ENCODE assay signal across 9 mouse cellular contexts in the genomic region with DNA sequence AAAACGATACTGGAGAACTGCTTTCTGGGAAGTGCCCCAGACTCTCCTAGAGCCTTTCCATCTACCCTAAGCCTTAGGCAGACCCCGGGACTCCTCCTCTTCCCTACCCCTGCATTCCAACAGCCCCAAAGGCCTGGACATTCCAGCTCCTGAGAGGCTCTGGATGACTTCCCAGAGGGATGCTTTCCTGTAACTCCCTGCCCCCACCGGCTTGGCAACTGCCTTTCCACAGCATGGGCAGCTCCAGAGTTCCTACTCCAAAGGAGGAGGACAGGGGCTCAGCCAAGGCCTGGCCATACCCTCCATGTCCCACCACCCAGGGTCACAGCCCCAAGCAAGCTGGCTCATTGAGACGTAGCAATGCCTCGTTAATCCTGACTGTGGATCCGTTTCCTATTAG. TPM values are rescaled to one million over a fixed set of nuclear protein-coding genes. Genes with fewer than 3 reads are reported as not detected.
A peak's percentile ranks its signal among the peaks of the same experiment; 100 is the strongest.
DNase-seq lines count a peak whose midpoint lies in the region; ATAC-seq and TF ChIP-seq lines count a peak whose summit lies in the region.
"Had no signal": no experiment of that assay in that cellular context is flagged by ENCODE, and none has a peak within 500 bp of the region (broad histone marks: within the 10 kb centered on the region; RNA-seq: fewer than 3 reads in every experiment).

No protein-coding gene starts in this region.

- no peaks in the 10 kb centered on the region for H3K9me3 ChIP-seq in hindbrain, embryonic 13.5 days
- H3K9me3 ChIP-seq in hindbrain, embryonic 11.5 days (ENCODE audit: control insufficient read depth, low read length), result no peaks in the 10 kb centered on the region
- no peaks in the 10 kb centered on the region for H3K9me3 ChIP-seq in heart, embryonic 15.5 days (replicated peaks)

- peaks cover 73% of the 10 kb centered on the region for H3K4me1 ChIP-seq in hindbrain, embryonic 13.5 days (replicated peaks)
- peaks cover 18% of the 10 kb centered on the region for H3K4me1 ChIP-seq in hindbrain, embryonic 11.5 days (replicated peaks; ENCODE audit: control insufficient read depth, insufficient read depth, low read length)
- peaks cover 75% of the 10 kb centered on the region for H3K4me1 ChIP-seq in heart, embryonic 15.5 days (replicated peaks)

- peak overlapping the region; percentile 15 for H3K27ac ChIP-seq in hindbrain, embryonic 13.5 days
- no peak overlapping the region for H3K27ac ChIP-seq in hindbrain, embryonic 11.5 days (ENCODE audit: low read depth, low read length)
- peak overlapping the region; percentile 81 for H3K27ac ChIP-seq in heart, embryonic 15.5 days
- H3K27ac ChIP-seq: liver, embryonic 14.5 days had no signal

- no peak for TF ChIP-seq POLR2A in brain, embryonic 14.5 days (IDR thresholded peaks at IDR 0.05; ENCODE audit: borderline replicate concordance, extremely low read depth, insufficient read depth, insufficient read length, poor library complexity, severe bottlenecking)

- WGBS in hindbrain, embryonic 13.5 days, result 47% methylated on average over 6 of the region's 6 CpGs
- WGBS in hindbrain, embryonic 11.5 days, result 68% methylated on average over 6 of the region's 6 CpGs
- WGBS in heart, embryonic 15.5 days, result 36% methylated on average over 6 of the region's 6 CpGs

- no peak overlapping the region for H3K4me3 ChIP-seq in hindbrain, embryonic 13.5 days
- no peak overlapping the region for H3K4me3 ChIP-seq in hindbrain, embryonic 11.5 days (ENCODE audit: low read depth, low read length)
- no peak overlapping the region for H3K4me3 ChIP-seq in heart, embryonic 15.5 days

- H3K9ac ChIP-seq in hindbrain, embryonic 13.5 days, result no peak overlapping the region
- H3K9ac ChIP-seq in hindbrain, embryonic 11.5 days (ENCODE audit: low read depth, low read length), result no peak overlapping the region
- no peak overlapping the region; the same call in 1 of the 2 replicates for H3K9ac ChIP-seq in heart, embryonic 15.5 days
- H3K9ac ChIP-seq: liver, embryonic 14.5 days had no signal

- no peaks in the 10 kb centered on the region for H3K27me3 ChIP-seq in hindbrain, embryonic 13.5 days
- H3K27me3 ChIP-seq in hindbrain, embryonic 11.5 days (ENCODE audit: control insufficient read depth, insufficient read depth, low read length), result no peaks in the 10 kb centered on the region
- H3K27me3 ChIP-seq in heart, embryonic 15.5 days, result no peaks in the 10 kb centered on the region

- no peak overlapping the region for H3K4me2 ChIP-seq in hindbrain, embryonic 13.5 days
- H3K4me2 ChIP-seq in hindbrain, embryonic 11.5 days (replicated peaks; ENCODE audit: low read depth, low read length), result no peak overlapping the region
- no peak overlapping the region for H3K4me2 ChIP-seq in heart, embryonic 15.5 days

- no peak for ATAC-seq in hindbrain, embryonic 13.5 days (ENCODE audit: low FRiP score)
- no peak for ATAC-seq in hindbrain, embryonic 11.5 days (ENCODE audit: low FRiP score)
- ATAC-seq in heart, embryonic 15.5 days (replicated peaks; ENCODE audit: insufficient number of reproducible peaks, insufficient read depth, low FRiP score, low read depth), result peak; percentile 82

- no peak for TF ChIP-seq CTCF in brain, embryonic 14.5 days (IDR thresholded peaks at IDR 0.05; ENCODE audit: borderline replicate concordance, extremely low read depth, insufficient read depth, insufficient read length)

- no peak for DNase-seq in hindbrain, embryonic 11.5 days (ENCODE audit: low spot score)
- DNase-seq in brain, embryonic 14.5 days (ENCODE audit: low read depth), result peak; percentile 61
- peak; percentile 85 to 88 for DNase-seq in kidney, postnatal 36 days
- no peak for DNase-seq in frontal cortex, postnatal 14 days (ENCODE audit: low spot score in 2 of 2)
- no peak for DNase-seq in embryo, embryonic 9.5 days (ENCODE audit: extremely low spot score)
- DNase-seq in spleen, postnatal 4 days (ENCODE audit: low spot score in 2 of 2), result no peak

- peaks cover 66% of the 10 kb centered on the region for H3K36me3 ChIP-seq in hindbrain, embryonic 13.5 days
- H3K36me3 ChIP-seq in hindbrain, embryonic 11.5 days (ENCODE audit: control insufficient read depth, insufficient read depth, low read length), result peaks cover 11% of the 10 kb centered on the region; the same call in 1 of the 2 replicates
- H3K36me3 ChIP-seq in heart, embryonic 15.5 days, result peaks cover 10% of the 10 kb centered on the region; the same call in 1 of the 2 replicates

RNA-seq across cellular contexts. Expression of gene Ptprf, which starts 21.2 kb away (rescaled TPM):
- polyA plus RNA-seq in hindbrain, embryonic 13.5 days (2015; fragmentation: Nextera tagmentation; extraction: Ambion mirVana), result 79.7 and 82.0 TPM in 2 replicates
- 62.4 and 66.0 TPM in 2 replicates for polyA plus RNA-seq in hindbrain, embryonic 11.5 days (2014; fragmentation: Nextera tagmentation; extraction: Ambion mirVana)
- 99.7 and 154 TPM in 2 replicates for polyA plus RNA-seq in brain, embryonic 14.5 days (2012; rRNA removed)
- polyA plus RNA-seq in heart, embryonic 15.5 days (2015; fragmentation: Nextera tagmentation; extraction: Ambion mirVana), result 16.7 and 32.2 TPM in 2 replicates

Comparison
In these comparisons a context has a peak if more than half of its experiments do, and no peak if none do; other contexts are left out.
1. DNase-seq: peak in brain, embryonic 14.5 days (single experiment) and kidney, postnatal 36 days (2 of 2); none in hindbrain, embryonic 11.5 days (single experiment), frontal cortex, postnatal 14 days (0 of 2), embryo, embryonic 9.5 days (single experiment) and spleen, postnatal 4 days (0 of 2).